Mouse (Mus musculus) C2C12 (cell line): ENCODE results near the gene Bola1.

Source experiments
- CEBPB ChIP-seq: IDR thresholded peaks from one replicate; pipeline ENCODE4 v1.6.1; 2011; ENCODE audit warnings: low read depth, mild to moderate bottlenecking, control low read depth, moderate library complexity
- CTCF ChIP-seq: IDR thresholded peaks from one replicate; pipeline ENCODE4 v1.5.1; 2011; ENCODE audit not compliant: control insufficient read depth, insufficient read depth, insufficient read length
- MAX ChIP-seq: IDR thresholded peaks from one replicate; pipeline ENCODE4 v1.6.1; 2011; ENCODE audit warnings: mild to moderate bottlenecking, control low read depth
- MYOD1 ChIP-seq: IDR thresholded peaks from one replicate; pipeline ENCODE4 v1.6.1; 2011; ENCODE audit warnings: low read depth; ENCODE audit not compliant: control insufficient read depth, insufficient read length
- MYOG ChIP-seq: IDR thresholded peaks from one replicate; pipeline ENCODE4 v1.6.1; 2011; ENCODE audit not compliant: control insufficient read depth, insufficient read length; ENCODE audit errors: extremely low read depth
- USF1 ChIP-seq: IDR thresholded peaks from one replicate; pipeline ENCODE4 v1.6.1; 2011; ENCODE audit warnings: low read depth, mild to moderate bottlenecking, control low read depth, moderate library complexity

DNA sequence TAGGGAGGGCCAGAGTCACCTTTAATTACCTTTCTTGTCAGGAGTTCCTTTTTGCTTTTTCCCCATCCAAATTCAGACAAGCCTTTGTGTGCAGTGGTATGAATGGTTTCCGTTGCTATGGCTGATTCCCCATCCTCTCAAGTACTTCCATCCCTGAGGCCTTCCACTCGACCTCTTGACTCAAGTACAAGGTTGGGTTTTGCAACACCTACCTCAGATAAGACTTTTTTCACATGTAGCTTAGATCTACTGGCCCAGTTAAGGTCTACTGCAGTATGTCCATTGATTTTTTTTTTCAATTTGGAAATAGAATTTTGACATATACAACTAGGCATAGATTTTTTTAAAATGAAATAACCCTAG lies 12.2 kb upstream of the Bola1 start:
- no peak for TF ChIP-seq CTCF
- TF ChIP-seq MAX, result no peak
- TF ChIP-seq USF1, result no peak
- no peak for TF ChIP-seq MYOD1
- no peak for TF ChIP-seq MYOG
- no peak for TF ChIP-seq CEBPB
